Mouse (Mus musculus) cortical plate, adult 2 months (tissue): Measurements from ENCODE around the gene Tmc3.

Experiments
- CTCF ChIP-seq: fragments of 200-500 bp; IDR thresholded peaks from 2 replicates; pipeline ENCODE4 v1.5.1; 2011; ENCODE audit warnings: mild to moderate bottlenecking, control low read depth, low read length; ENCODE audit not compliant: insufficient read depth; ENCODE audit errors: extremely low read depth
- POLR2A ChIP-seq: fragments of 200-500 bp; IDR thresholded peaks from 2 replicates; pipeline ENCODE4 v1.6.1; 2011; ENCODE audit warnings: mild to moderate bottlenecking, low read length, control low read depth; ENCODE audit not compliant: insufficient read depth; ENCODE audit errors: extremely low read depth

GRCm38 (mm10) chr7:83594056-83594455 is 9.3 kb downstream of the Tmc3 start:
- TF ChIP-seq CTCF (no peak), POLR2A (no peak)
